Mouse (Mus musculus) kidney, embryonic 16.5 days (tissue): ENCODE results near the gene Rnaset2a. TPM values are rescaled to one million over a fixed set of nuclear protein-coding genes. Genes with fewer than 3 reads are reported as not detected.
"Not testable (repeated sequence)": the region's sequence is repeated elsewhere in the genome, so short reads cannot be mapped to it uniquely, and the experiment has no call there.

ENCODE experiments used
- ATAC-seq: fragments of 200-750 bp; cut with Nextera tagmentation; 2 replicates; pipeline ENCODE4 v1.8.0; 2017; ENCODE audit warnings: moderate TSS enrichment; ENCODE audit not compliant: low FRiP score, low TSS enrichment
- H3K27ac ChIP-seq: fragments of 300-500 bp; sonication (generic); 2 replicates; pipeline ENCODE4 v1.5.1; 2014; ENCODE audit warnings: low read length
- H3K27me3 ChIP-seq: fragments of 300-500 bp; sonication (generic); 2 replicates; pipeline ENCODE4 v1.6.1; 2014; ENCODE audit warnings: low read length, control low read depth, mixed read lengths; ENCODE audit not compliant: insufficient read depth
- H3K36me3 ChIP-seq: fragments of 300-500 bp; sonication (generic); 2 replicates; pipeline ENCODE4 v1.6.1; 2014; ENCODE audit warnings: low read length, control low read depth, mixed read lengths; ENCODE audit not compliant: insufficient read depth
- H3K4me1 ChIP-seq: fragments of 300-500 bp; sonication (generic); 2 replicates; pipeline ENCODE4 v1.6.1; 2014; ENCODE audit warnings: low read length, control low read depth, mixed read lengths; ENCODE audit not compliant: insufficient read depth
- H3K4me2 ChIP-seq: fragments of 300-500 bp; sonication (generic); replicated peaks from 2 replicates; pipeline ENCODE4 v1.6.1; 2014; ENCODE audit warnings: low read depth, low read length
- H3K4me3 ChIP-seq: fragments of 300-500 bp; sonication (generic); 2 replicates; pipeline ENCODE4 v1.5.1; 2014; ENCODE audit warnings: mild to moderate bottlenecking, low read length
- H3K9ac ChIP-seq: fragments of 300-500 bp; sonication (generic); replicated peaks from 2 replicates; pipeline ENCODE4 v1.6.1; 2014; ENCODE audit warnings: low read length
- H3K9me3 ChIP-seq: fragments of 300-500 bp; sonication (generic); 2 replicates; pipeline ENCODE4 v1.6.1; 2016; ENCODE audit warnings: low read length, control low read depth
- WGBS: fragments of 180-500 bp; shearing (Covaris S2); extraction: QIAGEN DNeasy Blood & Tissue Kit; methylation state at CpG from one replicate; pipeline ENCODE4 v1.1.7; 2014; 5-methylcytosine and 5-hydroxymethylcytosine counted together
- polyA plus RNA-seq: library from polyadenylated mRNA; unstranded; fragments of >200 nt; fragmentation: Nextera tagmentation; extraction: Ambion mirVana; gene quantifications from 2 replicates; pipeline ENCODE4 v1.2.1, GENCODE M21; 2015

Gene Rnaset2a
- polyA plus RNA-seq, 1 experiment from 2014 or later = 52.1 TPM

- H3K27me3 ChIP-seq, ATAC-seq, H3K4me1 ChIP-seq, H3K9ac ChIP-seq, H3K4me2 ChIP-seq, H3K4me3 ChIP-seq, H3K9me3 ChIP-seq, H3K27ac ChIP-seq, H3K36me3 ChIP-seq: not testable (repeated sequence)
- no CpG with 5 or more reads among the region's 1 CpGs for WGBS
Measured at GRCm38 (mm10) chr17:8112199-8112598, 35.7 kb downstream of the Rnaset2a start.

DNA sequence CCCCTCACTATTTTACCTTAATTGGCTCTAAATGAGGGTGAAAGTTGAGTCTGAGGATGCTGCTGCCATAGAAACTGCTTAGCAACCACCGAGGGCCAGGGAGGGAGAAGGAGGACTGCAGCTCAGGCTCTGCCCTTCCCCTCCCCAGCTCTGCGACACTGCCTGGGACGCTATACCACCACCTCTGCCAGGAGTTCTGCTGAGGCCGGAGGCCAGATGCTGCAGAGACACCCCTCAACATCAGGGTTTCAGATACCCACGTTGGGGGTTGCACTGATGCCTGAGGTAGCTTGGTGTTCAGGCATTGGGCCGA lies 46.6 kb downstream of the Rnaset2a start:
- 54% methylated on average over 2 of the region's 6 CpGs for WGBS
- H3K27ac ChIP-seq, H3K4me3 ChIP-seq, H3K9me3 ChIP-seq, H3K4me2 ChIP-seq, H3K36me3 ChIP-seq, H3K27me3 ChIP-seq, H3K4me1 ChIP-seq, ATAC-seq, H3K9ac ChIP-seq: not testable (repeated sequence)

- WGBS = 24% methylated on average over 5 of the region's 26 CpGs
- H3K27me3 ChIP-seq, H3K27ac ChIP-seq, H3K36me3 ChIP-seq, H3K4me3 ChIP-seq, H3K4me2 ChIP-seq, H3K9me3 ChIP-seq, H3K9ac ChIP-seq, H3K4me1 ChIP-seq: not testable (repeated sequence)
- ATAC-seq = peak; percentile 60
Measured at GRCm38 (mm10) chr17:8100405-8101296, 47.2 kb downstream of the Rnaset2a start.

DNA sequence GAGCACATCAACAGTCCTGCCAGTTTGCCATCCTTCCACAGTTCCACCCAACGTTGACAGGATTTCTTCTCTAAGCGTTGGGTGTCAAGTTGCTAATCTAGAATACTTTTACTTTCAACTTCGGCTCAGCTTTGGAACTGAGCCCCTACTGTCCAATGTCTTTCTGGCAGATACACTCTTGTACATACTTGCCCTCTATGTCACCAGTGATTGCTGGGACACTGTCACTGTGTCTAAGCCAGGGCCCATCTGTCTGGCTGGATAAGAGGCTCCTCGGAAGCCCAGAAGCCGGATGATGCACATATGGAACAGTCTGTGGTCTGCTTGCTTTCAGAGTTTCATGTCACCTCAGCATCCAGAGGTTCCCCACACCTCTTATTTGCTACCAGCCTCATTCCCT lies 51.7 kb downstream of the Rnaset2a start:
- H3K36me3 ChIP-seq, H3K9ac ChIP-seq, H3K4me3 ChIP-seq, ATAC-seq, H3K4me2 ChIP-seq, H3K9me3 ChIP-seq, H3K27ac ChIP-seq, H3K4me1 ChIP-seq, H3K27me3 ChIP-seq: not testable (repeated sequence)
- 46% methylated on average over 3 of the region's 5 CpGs for WGBS

DNA sequence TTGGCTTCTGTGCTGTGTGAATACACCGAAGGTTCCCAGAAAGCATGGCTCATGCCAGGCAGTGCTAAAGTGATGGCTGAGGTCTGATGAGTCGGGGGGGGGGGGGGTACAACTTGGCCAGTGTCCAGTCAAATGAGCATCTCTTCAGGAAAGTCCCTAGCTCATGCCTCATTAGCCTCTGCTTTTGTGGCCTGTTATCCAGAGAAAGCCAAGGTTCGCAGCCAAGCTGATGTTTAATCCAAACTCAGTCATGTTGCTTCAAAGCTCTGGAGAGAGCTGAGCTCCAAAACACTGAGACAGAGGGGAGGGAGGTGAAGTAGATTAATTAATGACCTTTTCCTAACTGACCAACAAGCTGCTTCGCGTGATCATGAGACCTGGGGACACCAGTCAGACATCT lies 52.2 kb downstream of the Rnaset2a start:
- WGBS = 59% methylated on average over 2 of the region's 5 CpGs
- not testable (repeated sequence) for H3K27me3 ChIP-seq, H3K4me3 ChIP-seq, H3K9me3 ChIP-seq, H3K36me3 ChIP-seq, H3K9ac ChIP-seq, H3K27ac ChIP-seq, H3K4me2 ChIP-seq, H3K4me1 ChIP-seq
- peak; percentile 85 for ATAC-seq

GRCm38 (mm10) chr17:8092537-8093526 lies 55.1 kb downstream of the Rnaset2a start:
- H3K9me3 ChIP-seq, H3K4me3 ChIP-seq, H3K27me3 ChIP-seq, H3K9ac ChIP-seq, H3K27ac ChIP-seq, H3K4me1 ChIP-seq, ATAC-seq, H3K36me3 ChIP-seq, H3K4me2 ChIP-seq: not testable (repeated sequence)
- 59% methylated on average over 3 of the region's 18 CpGs for WGBS

GRCm38 (mm10) chr17:8091320-8091719 lies 56.6 kb downstream of the Rnaset2a start:
- H3K4me3 ChIP-seq, H3K9me3 ChIP-seq, H3K4me1 ChIP-seq, H3K4me2 ChIP-seq, H3K27me3 ChIP-seq, H3K36me3 ChIP-seq, H3K9ac ChIP-seq, H3K27ac ChIP-seq, ATAC-seq: not testable (repeated sequence)
- 83% methylated on average over 14 of the region's 14 CpGs for WGBS

GRCm38 (mm10) chr17:8069847-8070246 lies 78.0 kb downstream of the Rnaset2a start:
- H3K4me3 ChIP-seq, H3K27me3 ChIP-seq, H3K36me3 ChIP-seq, H3K4me2 ChIP-seq, ATAC-seq, H3K9ac ChIP-seq, H3K9me3 ChIP-seq, H3K4me1 ChIP-seq, H3K27ac ChIP-seq: not testable (repeated sequence)
- WGBS = 76% methylated on average over 1 of the region's 2 CpGs
